Mouse (Mus musculus): ENCODE measurements at regions not wholly inside any gene's neighbourhood (a gene's known extent, or its start where the extent isn't known, plus 50 kb on each side); places are given as distances from the start of the nearest gene placed in this dataset.
"Not testable (repeated sequence)": the region's sequence is repeated elsewhere in the genome, so short reads cannot be mapped to it uniquely, and the experiment has no call there.

DNA sequence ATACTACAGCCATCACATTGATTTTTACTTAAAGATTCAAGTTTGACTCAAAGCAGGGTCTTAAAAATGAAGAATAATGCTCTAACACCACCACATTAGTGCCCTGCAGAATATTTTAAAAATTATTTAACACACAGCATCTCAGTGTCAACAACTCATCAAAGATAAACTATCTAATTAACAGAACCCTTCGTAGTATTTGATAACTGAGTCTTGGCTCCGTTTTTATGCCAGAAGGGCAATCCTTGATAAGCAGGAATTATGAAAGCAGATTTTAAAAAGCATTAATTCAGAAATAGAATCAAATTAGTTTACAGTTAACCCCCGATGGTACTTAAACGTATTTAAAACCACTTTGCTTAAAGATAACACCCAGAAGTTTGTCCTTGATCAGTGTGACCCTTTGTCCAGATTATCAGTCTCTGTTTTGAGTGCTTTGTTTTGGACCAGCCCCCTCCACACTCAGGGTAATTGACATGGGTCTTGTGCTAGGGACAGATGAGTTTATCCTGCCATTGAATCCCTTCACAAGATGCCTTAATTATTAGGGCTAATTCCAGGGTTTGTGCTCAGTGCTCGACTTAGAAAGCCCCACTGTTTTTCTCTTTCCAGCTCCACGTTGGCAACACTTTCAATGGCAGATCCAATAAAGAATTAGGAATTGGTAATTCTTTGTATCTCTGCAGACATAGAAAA, 69.4 kb upstream of the Dph6 start:
- Histone ChIP-seq H3K27ac (replicated peaks) (peak overlapping the region; percentile 48; the same call in 1 of the 2 replicates), H3K36me3 (no peaks in the 10 kb centered on the region), H3K27me3 (no peaks in the 10 kb centered on the region), H3K4me2 (replicated peaks) (no peak overlapping the region), H3K9ac (replicated peaks) (no peak overlapping the region), H3K4me1 (peaks cover 4% of the 10 kb centered on the region; the same call in 1 of the 2 replicates), H3K4me3 (no peak overlapping the region), H3K9me3 (no peaks in the 10 kb centered on the region)
- ATAC-seq (replicated peaks), result 0 out of 2 replicates have a peak, but pooled peaks have one; percentile 46
- WGBS, result 27% methylated on average over 6 of the region's 6 CpGs

DNA sequence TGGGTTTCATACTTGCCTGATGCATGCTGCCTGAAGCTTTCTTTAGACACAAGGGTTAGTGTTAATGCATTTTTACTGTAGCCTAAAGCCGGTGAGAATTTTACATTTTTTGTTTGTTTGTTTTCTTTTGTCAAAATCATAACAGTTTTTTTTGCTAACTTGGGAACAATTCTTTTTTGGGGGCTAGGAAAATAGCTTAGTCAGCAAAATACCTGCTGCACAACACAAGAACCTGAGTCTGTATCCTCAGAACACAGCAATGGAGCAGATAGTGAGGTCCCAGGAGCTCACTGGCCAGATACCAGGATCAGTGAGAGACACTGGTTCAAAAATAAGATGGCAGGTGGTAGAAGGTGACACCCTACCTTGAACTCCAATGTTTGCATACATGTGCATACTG, 72.4 kb upstream of the Dph6 start:
- Histone ChIP-seq H3K27ac (replicated peaks) (no peak overlapping the region), H3K9ac (replicated peaks) (no peak overlapping the region), H3K4me1 (peaks cover 4% of the 10 kb centered on the region; the same call in 1 of the 2 replicates), H3K4me2 (replicated peaks) (no peak overlapping the region), H3K27me3 (no peaks in the 10 kb centered on the region), H3K9me3 (no peaks in the 10 kb centered on the region), H3K4me3 (no peak overlapping the region), H3K36me3 (no peaks in the 10 kb centered on the region)
- 100% methylated on average over 1 of the region's 1 CpGs for WGBS
- ATAC-seq (replicated peaks), result no peak

DNA sequence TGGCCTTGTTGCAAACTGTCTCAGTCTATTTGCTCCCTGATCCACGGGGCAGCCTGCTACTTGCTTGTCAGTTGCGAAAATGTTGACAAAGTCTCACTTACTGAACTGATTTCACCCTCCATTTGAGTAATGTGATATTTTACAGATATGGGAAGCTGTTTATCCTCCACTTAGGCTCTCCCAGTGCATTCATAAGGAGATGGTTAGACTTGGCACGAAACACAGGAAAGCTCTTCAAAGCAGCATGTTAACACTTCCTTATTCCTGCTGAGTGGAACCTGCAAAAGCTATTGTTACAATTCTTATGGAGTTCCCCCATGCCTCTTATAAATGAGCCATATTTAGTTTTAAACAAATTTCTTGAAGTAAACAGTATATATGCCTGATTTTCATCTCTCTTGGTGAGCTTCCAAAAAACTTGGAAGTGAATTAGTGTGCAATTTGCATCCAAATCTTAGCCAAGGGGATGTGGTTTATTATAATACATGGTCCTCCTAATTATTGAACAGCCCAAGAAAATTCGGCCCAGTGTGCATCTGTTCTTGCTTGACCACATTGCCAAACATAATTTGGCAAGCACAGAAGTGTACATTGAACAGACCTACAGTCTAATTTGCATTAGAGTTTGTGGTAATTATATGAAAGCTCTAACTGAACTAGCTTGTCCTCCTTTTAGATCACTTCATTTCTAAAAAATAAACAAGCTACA, 80.3 kb upstream of the Dph6 start:
- 22% methylated on average over 4 of the region's 4 CpGs for WGBS
- ATAC-seq (replicated peaks), result peak; percentile 82
- H3K4me2 ChIP-seq (replicated peaks), result no peak overlapping the region
- peaks cover 33% of the 10 kb centered on the region for H3K4me1 ChIP-seq
- peak overlapping the region; percentile 80 for H3K27ac ChIP-seq (replicated peaks)
- no peak overlapping the region for H3K9ac ChIP-seq (replicated peaks)
- no peaks in the 10 kb centered on the region for H3K9me3 ChIP-seq
- no peaks in the 10 kb centered on the region for H3K36me3 ChIP-seq
- H3K27me3 ChIP-seq, result no peaks in the 10 kb centered on the region
- H3K4me3 ChIP-seq, result no peak overlapping the region

DNA sequence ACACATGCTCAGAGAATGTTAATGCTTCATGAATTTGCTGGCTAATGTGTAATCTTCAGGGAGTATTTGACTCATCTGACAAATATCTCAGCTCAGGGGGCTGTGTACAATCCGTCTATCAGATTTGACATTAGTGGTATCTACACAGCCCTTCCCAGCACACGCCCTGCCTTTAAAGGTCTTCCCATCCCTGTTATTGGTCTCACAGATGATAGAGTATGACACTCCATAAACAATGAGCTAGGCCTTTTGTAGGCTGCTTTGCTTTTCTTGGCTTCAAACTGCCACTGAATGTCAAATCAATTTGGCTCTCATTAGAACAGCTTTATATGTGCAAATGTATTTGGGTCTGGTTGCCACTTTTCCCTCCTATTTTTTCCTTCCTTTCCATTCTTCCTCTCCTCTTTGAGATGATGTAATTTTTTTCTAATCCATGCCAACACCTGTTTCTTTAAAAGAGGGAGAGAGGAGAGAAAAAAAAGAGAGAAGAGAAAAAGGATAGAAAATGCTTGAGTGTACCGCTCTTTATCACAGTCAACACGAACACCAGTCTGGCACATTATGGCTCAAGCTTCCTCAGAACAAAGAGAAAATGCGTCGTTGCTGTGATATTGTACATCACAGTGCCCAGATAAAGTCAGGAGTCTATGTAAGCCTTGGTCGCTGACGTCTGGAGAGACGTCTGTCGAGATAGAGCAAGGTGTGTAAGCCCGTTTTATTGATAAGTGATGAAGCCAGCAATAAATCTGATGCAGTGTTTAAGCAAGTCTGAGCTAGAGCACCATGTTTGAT, 84.9 kb upstream of the Dph6 start:
- Histone ChIP-seq H3K9ac (replicated peaks) (no peak overlapping the region), H3K4me3 (no peak overlapping the region), H3K27me3 (no peaks in the 10 kb centered on the region), H3K27ac (replicated peaks) (peak overlapping the region; percentile 92), H3K4me2 (replicated peaks) (no peak overlapping the region), H3K4me1 (peaks cover 35% of the 10 kb centered on the region), H3K9me3 (no peaks in the 10 kb centered on the region), H3K36me3 (no peaks in the 10 kb centered on the region)
- WGBS, result 47% methylated on average over 11 of the region's 11 CpGs
- ATAC-seq (replicated peaks), result peak; percentile 88

DNA sequence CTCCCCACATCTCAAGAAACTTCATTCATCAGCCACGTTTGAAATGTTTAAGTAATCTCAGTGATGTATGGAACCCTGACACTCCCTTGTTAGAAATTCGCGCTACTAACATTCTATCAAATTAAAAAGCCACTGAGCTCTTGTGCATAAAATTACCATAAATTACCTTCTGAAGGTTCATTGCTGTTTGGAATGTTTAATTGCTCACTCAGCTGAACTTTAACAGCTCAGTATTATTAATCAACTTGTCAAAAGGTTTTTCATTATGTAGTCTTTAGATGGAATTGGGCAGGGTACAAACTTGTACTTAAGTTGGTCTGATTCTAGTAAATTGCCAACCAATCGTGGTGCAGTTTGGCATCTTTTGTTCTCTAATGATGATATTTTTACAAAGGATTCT, 108.5 kb upstream of the Dph6 start:
- H3K4me3 ChIP-seq, result no peak overlapping the region
- no peak overlapping the region for H3K27ac ChIP-seq (replicated peaks)
- H3K27me3 ChIP-seq, result no peaks in the 10 kb centered on the region
- H3K4me2 ChIP-seq (replicated peaks), result no peak overlapping the region
- no peaks in the 10 kb centered on the region for H3K9me3 ChIP-seq
- WGBS, result 17% methylated on average over 4 of the region's 4 CpGs
- no peak overlapping the region for H3K9ac ChIP-seq (replicated peaks)
- ATAC-seq (replicated peaks), result peak; percentile 41; the same call in 1 of the 2 replicates
- peaks cover 11% of the 10 kb centered on the region; the same call in 1 of the 2 replicates for H3K4me1 ChIP-seq
- H3K36me3 ChIP-seq, result no peaks in the 10 kb centered on the region

DNA sequence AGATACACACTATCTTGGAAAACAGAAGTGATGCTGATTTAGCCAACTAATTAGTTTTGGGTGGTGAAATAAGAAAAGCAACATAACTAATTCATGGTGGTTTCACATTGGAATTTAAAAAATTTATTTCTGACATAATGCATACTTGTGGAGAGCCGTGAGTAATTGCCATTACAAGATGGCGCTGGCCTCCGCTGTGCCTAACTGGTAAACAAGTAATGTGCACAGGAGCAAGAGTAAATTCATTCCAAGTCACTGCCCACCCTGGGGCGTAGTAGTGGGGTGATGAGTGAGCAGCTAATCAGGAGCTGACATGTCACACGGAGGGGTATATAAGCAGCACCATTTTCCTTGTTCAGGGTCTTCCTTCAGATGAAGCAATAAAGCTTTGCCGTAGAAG, 119.0 kb upstream of the Dph6 start:
- H3K27ac ChIP-seq (replicated peaks); H3K4me2 ChIP-seq (replicated peaks); H3K9me3 ChIP-seq; H3K27me3 ChIP-seq; H3K9ac ChIP-seq (replicated peaks); ATAC-seq (replicated peaks); H3K4me3 ChIP-seq; H3K4me1 ChIP-seq; H3K36me3 ChIP-seq: not testable (repeated sequence)
- WGBS, result 84% methylated on average over 6 of the region's 6 CpGs

DNA sequence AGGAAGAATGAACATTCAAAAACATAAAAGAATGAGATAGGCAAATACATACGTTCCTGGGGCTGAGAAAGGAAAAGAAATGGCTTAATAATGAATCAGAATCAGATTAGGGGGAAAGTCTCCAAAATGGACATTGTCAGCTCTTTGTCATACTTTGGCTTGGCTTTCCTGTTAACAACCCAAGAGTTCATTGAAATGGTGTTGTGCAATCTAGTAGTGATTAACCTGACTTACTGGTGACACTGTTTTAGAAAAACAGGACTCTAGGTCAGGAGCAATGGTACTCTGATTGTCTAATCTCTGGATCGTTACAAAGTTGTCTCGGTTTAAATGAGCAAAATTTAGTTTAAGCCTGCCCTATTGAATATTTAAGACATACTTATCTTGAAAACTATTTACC, 119.5 kb upstream of the Dph6 start:
- H3K9ac ChIP-seq (replicated peaks), result no peak overlapping the region
- no peaks in the 10 kb centered on the region for H3K9me3 ChIP-seq
- H3K27me3 ChIP-seq, result no peaks in the 10 kb centered on the region
- H3K4me2 ChIP-seq (replicated peaks), result no peak overlapping the region
- H3K4me3 ChIP-seq, result no peak overlapping the region
- H3K36me3 ChIP-seq, result no peaks in the 10 kb centered on the region
- H3K4me1 ChIP-seq, result no peaks in the 10 kb centered on the region
- H3K27ac ChIP-seq (replicated peaks), result no peak overlapping the region
- WGBS, result 79% methylated on average over 3 of the region's 3 CpGs
- ATAC-seq (replicated peaks), result no peak

DNA sequence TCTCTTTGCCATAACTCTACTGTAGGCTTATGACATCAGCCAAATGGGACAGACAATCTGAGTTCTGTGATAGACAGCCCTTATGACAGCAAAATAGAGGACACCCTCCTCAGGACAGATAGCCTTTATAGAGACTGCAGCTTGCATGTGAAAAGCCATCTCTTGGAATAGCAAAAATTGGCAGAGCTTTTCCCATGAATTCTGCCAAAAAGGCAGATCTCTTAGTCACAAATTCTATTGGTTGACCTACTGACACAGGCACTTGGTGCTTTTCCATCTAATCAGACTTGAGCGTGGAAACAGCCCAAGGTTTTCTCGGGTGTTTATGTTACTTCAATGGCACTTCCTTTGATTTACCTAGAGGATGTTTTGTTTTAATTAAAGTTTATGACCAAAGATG, 120.8 kb upstream of the Dph6 start:
- Histone ChIP-seq H3K27me3 (no peaks in the 10 kb centered on the region), H3K36me3 (no peaks in the 10 kb centered on the region), H3K4me3 (no peak overlapping the region), H3K27ac (replicated peaks) (no peak overlapping the region), H3K4me1 (no peaks in the 10 kb centered on the region), H3K9ac (replicated peaks) (no peak overlapping the region), H3K4me2 (replicated peaks) (no peak overlapping the region), H3K9me3 (no peaks in the 10 kb centered on the region)
- WGBS, result 70% methylated on average over 2 of the region's 2 CpGs
- no peak for ATAC-seq (replicated peaks)

DNA sequence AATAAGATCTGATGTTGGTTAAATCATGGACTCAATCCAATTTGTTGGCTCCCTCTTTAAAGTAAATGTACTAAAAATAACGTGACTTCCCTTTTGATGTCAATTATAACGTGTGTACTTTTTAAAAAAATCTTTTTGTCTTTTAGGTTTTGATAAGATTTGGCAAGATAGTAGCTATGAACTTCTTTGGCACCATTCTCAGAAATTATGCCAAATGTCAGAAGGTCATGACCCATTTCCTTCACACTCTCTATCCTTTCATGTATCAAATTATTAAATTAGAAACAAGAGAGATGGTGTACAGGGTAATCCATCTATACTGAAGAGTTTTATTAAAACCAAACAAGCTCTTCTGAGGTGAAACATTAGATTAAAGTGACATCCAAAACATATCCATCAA, 121.4 kb upstream of the Dph6 start:
- no peak overlapping the region for H3K27ac ChIP-seq (replicated peaks)
- no peak overlapping the region for H3K4me2 ChIP-seq (replicated peaks)
- no peaks in the 10 kb centered on the region for H3K4me1 ChIP-seq
- H3K27me3 ChIP-seq, result no peaks in the 10 kb centered on the region
- no peak for ATAC-seq (replicated peaks)
- H3K9me3 ChIP-seq, result no peaks in the 10 kb centered on the region
- 88% methylated on average over 2 of the region's 2 CpGs for WGBS
- H3K9ac ChIP-seq (replicated peaks), result no peak overlapping the region
- no peak overlapping the region for H3K4me3 ChIP-seq
- H3K36me3 ChIP-seq, result no peaks in the 10 kb centered on the region

DNA sequence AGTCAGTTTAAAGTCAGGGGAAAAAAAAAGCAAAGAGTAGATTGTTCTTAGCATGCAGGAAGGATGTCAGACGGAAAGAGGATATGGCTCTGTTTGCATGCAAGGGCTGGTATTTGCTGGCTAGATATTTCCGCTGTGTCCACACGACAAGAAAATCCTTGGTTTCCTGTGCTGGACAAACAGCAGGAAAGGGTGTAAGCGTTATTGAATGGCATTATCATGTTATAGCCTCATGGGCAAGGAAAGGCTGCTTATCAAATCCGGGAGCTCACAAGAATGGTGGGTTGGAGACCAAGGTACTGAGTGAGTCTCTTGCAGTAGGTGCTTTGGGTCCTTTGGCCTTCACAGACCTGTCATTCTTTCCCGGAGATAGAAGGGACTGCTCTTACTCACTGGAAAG, 127.7 kb upstream of the Dph6 start:
- H3K4me3 ChIP-seq, result no peak overlapping the region
- H3K27ac ChIP-seq (replicated peaks), result no peak overlapping the region
- peaks cover 12% of the 10 kb centered on the region for H3K4me1 ChIP-seq
- no peak overlapping the region for H3K9ac ChIP-seq (replicated peaks)
- no peaks in the 10 kb centered on the region for H3K27me3 ChIP-seq
- no peaks in the 10 kb centered on the region for H3K36me3 ChIP-seq
- ATAC-seq (replicated peaks), result no peak
- no peak overlapping the region for H3K4me2 ChIP-seq (replicated peaks)
- no peaks in the 10 kb centered on the region for H3K9me3 ChIP-seq
- 86% methylated on average over 6 of the region's 6 CpGs for WGBS

DNA sequence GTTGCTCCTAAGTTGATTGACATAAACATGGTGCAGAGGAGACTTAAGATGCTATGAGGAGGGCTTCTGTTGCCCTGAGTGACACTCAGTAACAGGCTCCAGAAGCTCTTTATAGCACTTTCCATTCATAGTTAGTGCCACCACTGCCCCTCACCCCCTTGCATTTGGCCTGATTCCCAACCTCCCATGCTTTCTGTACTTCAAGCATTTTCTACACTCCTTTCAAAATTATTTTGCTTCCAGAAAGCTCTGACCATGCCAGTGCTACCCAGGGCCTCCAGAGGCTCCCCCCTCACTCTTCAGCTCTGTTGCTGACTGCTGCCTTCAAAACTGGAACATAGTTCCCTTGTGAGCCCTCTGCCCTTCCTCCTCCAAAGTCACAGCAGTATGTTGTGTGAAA, 129.4 kb upstream of the Dph6 start:
- Histone ChIP-seq H3K9ac (replicated peaks) (no peak overlapping the region), H3K9me3 (no peaks in the 10 kb centered on the region), H3K4me2 (replicated peaks) (no peak overlapping the region), H3K4me1 (peaks cover 12% of the 10 kb centered on the region), H3K27ac (replicated peaks) (peak overlapping the region; percentile 50), H3K36me3 (no peaks in the 10 kb centered on the region), H3K4me3 (no peak overlapping the region), H3K27me3 (no peaks in the 10 kb centered on the region)
- peak; percentile 91 for ATAC-seq (replicated peaks)

DNA sequence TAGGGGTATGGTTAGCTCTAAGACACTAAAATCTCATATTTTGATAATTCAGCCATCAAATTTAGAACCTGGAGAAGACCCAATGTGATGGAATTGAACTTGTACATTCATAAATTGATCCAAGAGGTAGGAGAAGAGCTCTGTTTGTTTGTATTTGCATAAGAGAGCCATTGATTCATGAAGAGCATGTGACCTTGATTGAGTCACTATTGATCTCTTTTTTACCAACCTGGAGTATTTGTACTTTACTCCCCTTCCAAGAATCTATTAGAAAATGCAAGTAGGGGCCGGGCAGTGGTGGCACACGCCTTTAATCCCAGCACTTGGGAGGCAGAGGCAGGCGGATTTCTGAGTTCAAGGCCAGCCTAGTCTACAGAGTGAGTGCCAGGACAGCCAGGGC, 133.5 kb upstream of the Dph6 start:
- Histone ChIP-seq H3K27ac (replicated peaks) (no peak overlapping the region), H3K4me3 (no peak overlapping the region), H3K4me2 (replicated peaks) (no peak overlapping the region), H3K27me3 (no peaks in the 10 kb centered on the region), H3K9ac (replicated peaks) (no peak overlapping the region), H3K9me3 (no peaks in the 10 kb centered on the region), H3K36me3 (no peaks in the 10 kb centered on the region), H3K4me1 (peaks cover 12% of the 10 kb centered on the region)
- ATAC-seq (replicated peaks), result no peak
- 95% methylated on average over 3 of the region's 3 CpGs for whole genome bisulfite sequencing
